Mouse (Mus musculus) hindbrain, postnatal 0 days (tissue): Measurements from ENCODE around the gene Btbd1. TPM values are rescaled to one million over a fixed set of nuclear protein-coding genes. Genes with fewer than 3 reads are reported as not detected.
"Not testable (repeated sequence)": the region's sequence is repeated elsewhere in the genome, so short reads cannot be mapped to it uniquely, and the experiment has no call there.

Experiments used
- ATAC-seq: fragments of 200-750 bp; cut with Nextera tagmentation; 2 replicates; pipeline ENCODE4 v1.8.0; 2017; ENCODE audit warnings: mild to moderate bottlenecking, moderate TSS enrichment, moderate library complexity
- DNase-seq: peaks from one replicate; pipeline ENCODE4 v3.0.0-alpha.2; 2015; ENCODE audit warnings: low spot score
- H3K27ac ChIP-seq: fragments of 300-500 bp; sonication (generic); 2 replicates; pipeline ENCODE4 v1.5.1; 2014; ENCODE audit warnings: mild to moderate bottlenecking
- H3K27me3 ChIP-seq: fragments of 300-500 bp; sonication (generic); 2 replicates; pipeline ENCODE4 v1.6.1; 2014; ENCODE audit warnings: low read length, mixed read lengths; ENCODE audit not compliant: insufficient read depth
- H3K36me3 ChIP-seq: fragments of 300-500 bp; sonication (generic); 2 replicates; pipeline ENCODE4 v1.6.1; 2014; ENCODE audit warnings: low read length, mixed read lengths; ENCODE audit not compliant: insufficient read depth
- H3K4me1 ChIP-seq: fragments of 300-500 bp; sonication (generic); 2 replicates; pipeline ENCODE4 v1.6.1; 2014; ENCODE audit warnings: antibody characterized with exemption, low read length, mixed read lengths; ENCODE audit not compliant: insufficient read depth
- H3K4me2 ChIP-seq: fragments of 300-500 bp; sonication (generic); 2 replicates; pipeline ENCODE4 v1.6.1; 2014; ENCODE audit warnings: low read depth, mild to moderate bottlenecking, low read length, moderate library complexity, mixed read lengths
- H3K4me3 ChIP-seq: fragments of 300-500 bp; sonication (generic); 2 replicates; pipeline ENCODE4 v1.5.1; 2014; ENCODE audit warnings: low read length
- H3K9ac ChIP-seq: fragments of 300-500 bp; sonication (generic); replicated peaks from 2 replicates; pipeline ENCODE4 v1.6.1; 2014; ENCODE audit warnings: mild to moderate bottlenecking, low read length, moderate library complexity, mixed read lengths
- H3K9me3 ChIP-seq: fragments of 300-500 bp; sonication (generic); 2 replicates; pipeline ENCODE4 v1.6.1; 2016; ENCODE audit warnings: low read length, mixed read lengths
- CTCF ChIP-seq: IDR thresholded peaks from 2 replicates; pipeline ENCODE4 v1.5.1; 2016; ENCODE audit warnings: antibody characterized with exemption, control low read depth, low read depth
- WGBS: fragments of 180-500 bp; shearing (Covaris S2); extraction: QIAGEN DNeasy Blood & Tissue Kit; methylation state at CpG from one replicate; pipeline ENCODE4 v1.1.7; 2014; 5-methylcytosine and 5-hydroxymethylcytosine counted together
- polyA plus RNA-seq: library from polyadenylated mRNA; unstranded; fragments of >200 nt; fragmentation: Nextera tagmentation; extraction: Ambion mirVana; gene quantifications from 2 replicates; pipeline ENCODE4 v1.2.1, GENCODE M21; 2015
- total RNA-seq: library from RNA; depleted of rRNA; stranded (reverse); fragments of >200 nt; gene quantifications from 2 replicates; pipeline ENCODE4 v1.2.3, GENCODE M21; 2014

Gene Btbd1
- total and polyA plus RNA-seq, 2 experiments from 2014 or later: 86.8 to 93.0 TPM

- peaks cover 5% of the 10 kb centered on the region; the same call in 1 of the 2 replicates for H3K4me1 ChIP-seq
- 64% methylated on average over 6 of the region's 6 CpGs for WGBS
- no peaks in the 10 kb centered on the region for H3K27me3 ChIP-seq
- ATAC-seq (no peak), DNase-seq (no peak)
- no peaks in the 10 kb centered on the region for H3K9me3 ChIP-seq
- no peak overlapping the region for H3K9ac ChIP-seq
- no peak overlapping the region for H3K4me2 ChIP-seq
- H3K27ac ChIP-seq: no peak overlapping the region
- no peaks in the 10 kb centered on the region for H3K36me3 ChIP-seq
- no peak overlapping the region for H3K4me3 ChIP-seq
- no peak for TF ChIP-seq CTCF
Measured at GRCm38 (mm10) chr7:81839746-81840145, 10.5 kb upstream of the Btbd1 start.

- not testable (repeated sequence) for H3K4me1 ChIP-seq, H3K4me3 ChIP-seq, ATAC-seq, DNase-seq, H3K36me3 ChIP-seq, H3K9me3 ChIP-seq, H3K9ac ChIP-seq, H3K27ac ChIP-seq, H3K4me2 ChIP-seq, H3K27me3 ChIP-seq
- 82% methylated on average over 5 of the region's 5 CpGs for WGBS
Measured at GRCm38 (mm10) chr7:81837771-81838170, 8.5 kb upstream of the Btbd1 start.

GRCm38 (mm10) chr7:81835430-81835829, 6.2 kb upstream of the Btbd1 start:
- WGBS: 90% methylated on average over 5 of the region's 5 CpGs
- Histone ChIP-seq H3K9me3 (no peaks in the 10 kb centered on the region), H3K27ac (no peak overlapping the region), H3K36me3 (no peaks in the 10 kb centered on the region), H3K27me3 (no peaks in the 10 kb centered on the region), H3K4me1 (no peaks in the 10 kb centered on the region), H3K9ac (no peak overlapping the region), H3K4me3 (no peak overlapping the region), H3K4me2 (no peak overlapping the region)
- DNase-seq: no peak
- no peak for ATAC-seq
- TF ChIP-seq CTCF: no peak

- no peak for ATAC-seq
- no peak overlapping the region for H3K9ac ChIP-seq
Measured at GRCm38 (mm10) chr7:81834847-81835246, 5.6 kb upstream of the Btbd1 start.

GRCm38 (mm10) chr7:81828681-81829378, 401 bp downstream of the Btbd1 start:
- peak; percentile 78 for ATAC-seq

More at GRCm38 (mm10) chr7:81834847-81835246, 5.6 kb upstream of the Btbd1 start:
- no peaks in the 10 kb centered on the region for H3K36me3 ChIP-seq
- no peak overlapping the region for H3K4me3 ChIP-seq
- no peak for TF ChIP-seq CTCF
- no peaks in the 10 kb centered on the region for H3K9me3 ChIP-seq
- DNase-seq: no peak
- no peak overlapping the region for H3K4me2 ChIP-seq
- no peak overlapping the region for H3K27ac ChIP-seq
- no peaks in the 10 kb centered on the region for H3K4me1 ChIP-seq
- no peaks in the 10 kb centered on the region for H3K27me3 ChIP-seq

GRCm38 (mm10) chr7:81827806-81828667, 1.2 kb downstream of the Btbd1 start:
- Histone ChIP-seq H3K4me1 (peaks cover 25% of the 10 kb centered on the region), H3K36me3 (no peaks in the 10 kb centered on the region), H3K9ac (peak overlapping the region; percentile 87), H3K4me3 (peak overlapping the region; percentile 78), H3K27ac (peak overlapping the region; percentile 97), H3K27me3 (no peaks in the 10 kb centered on the region), H3K9me3 (no peaks in the 10 kb centered on the region), H3K4me2 (peak overlapping the region; percentile 81)
- DNase-seq (no peak), ATAC-seq (no peak)
- WGBS: 21% methylated on average over 17 of the region's 17 CpGs
- TF ChIP-seq CTCF: no peak

More at GRCm38 (mm10) chr7:81828681-81829378, 401 bp downstream of the Btbd1 start:
- peak overlapping the region; percentile 78 for H3K4me3 ChIP-seq
- no peak for TF ChIP-seq CTCF
- H3K36me3 ChIP-seq: no peaks in the 10 kb centered on the region
- peaks cover 25% of the 10 kb centered on the region for H3K4me1 ChIP-seq
- H3K27me3 ChIP-seq: no peaks in the 10 kb centered on the region
- peak overlapping the region; percentile 81 for H3K4me2 ChIP-seq
- peak; percentile 46 for DNase-seq
- H3K9ac ChIP-seq: peak overlapping the region; percentile 87
- 2% methylated on average over 66 of the region's 91 CpGs for WGBS
- H3K9me3 ChIP-seq: no peaks in the 10 kb centered on the region
- H3K27ac ChIP-seq: peak overlapping the region; percentile 97
